In genomic region chr5:9156746-9157145, GRCm38 (mm10) we compare ENCODE assay signal across 17 mouse cellular contexts.
"Had no signal": no experiment of that assay in that cellular context is flagged by ENCODE, and none has a peak within 500 bp of the region (broad histone marks: within the 10 kb centered on the region; RNA-seq: fewer than 3 reads in every experiment).

No protein-coding gene starts in this region.

- H3K4me1 ChIP-seq: stomach, embryonic 15.5 days had no signal

- H3K27ac ChIP-seq: liver, embryonic 12.5 days; liver, embryonic 14.5 days; midbrain, embryonic 13.5 days; midbrain, embryonic 15.5 days; neural tube, embryonic 12.5 days; stomach, embryonic 15.5 days; stomach, postnatal 0 days had no signal

- H3K36me3 ChIP-seq: midbrain, embryonic 15.5 days; stomach, embryonic 15.5 days had no signal

- H3K4me3 ChIP-seq: liver, embryonic 12.5 days; midbrain, embryonic 13.5 days; midbrain, embryonic 15.5 days; neural tube, embryonic 12.5 days; stomach, embryonic 15.5 days had no signal

- H3K9me3 ChIP-seq: liver, embryonic 12.5 days; midbrain, embryonic 13.5 days; midbrain, embryonic 15.5 days; neural tube, embryonic 12.5 days; stomach, embryonic 15.5 days had no signal

- DNase-seq: lung, adult 18-20 months; lung, embryonic 14.5 days; lung, postnatal 10 days; lung, postnatal 4 days; right cerebral cortex, postnatal 25 days; right cerebral cortex, postnatal 4 days; spleen, adult 18-20 months; thymus, adult 2 months; thymus, postnatal 25 days; thymus, postnatal 4 days had no signal

- H3K9ac ChIP-seq: liver, embryonic 12.5 days; liver, embryonic 14.5 days; lung, embryonic 14.5 days; midbrain, embryonic 13.5 days; midbrain, embryonic 15.5 days; neural tube, embryonic 12.5 days; stomach, embryonic 15.5 days had no signal
